Mouse (Mus musculus): ENCODE results near the gene Gprin2.

DNA sequence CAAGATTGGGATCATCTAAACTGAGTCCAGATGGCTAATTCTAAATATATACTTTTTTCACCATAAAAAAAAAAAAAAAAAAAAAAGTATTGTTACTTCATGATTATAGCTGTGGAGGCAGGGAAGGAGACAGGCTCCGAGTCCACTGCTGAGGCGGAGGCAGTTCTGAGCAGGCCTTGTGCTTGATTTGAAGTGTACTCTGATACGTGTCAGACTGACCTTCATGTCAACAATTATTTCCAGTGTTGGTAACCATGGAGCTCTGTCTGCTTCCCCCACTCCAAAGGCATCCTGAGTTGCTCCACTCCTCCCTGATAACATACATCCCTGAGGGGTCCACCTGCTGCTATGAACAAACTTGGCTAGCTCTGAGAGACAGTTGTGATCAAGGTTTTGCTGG is 30.3 kb downstream of the Gprin2 start:
- no peak for TF ChIP-seq CTCF (IDR thresholded peaks at IDR 0.05; ENCODE audit: borderline replicate concordance, insufficient read depth, low read depth, low read length)
- no peak for TF ChIP-seq POLR2A (IDR thresholded peaks at IDR 0.05; ENCODE audit: borderline replicate concordance, insufficient read depth, low read length)
